Mouse (Mus musculus): ENCODE measurements at regions not wholly inside any gene's neighbourhood (a gene's known extent, or its start where the extent isn't known, plus 50 kb on each side); places are given as distances from the start of the nearest gene placed in this dataset.

- peak; percentile 32 for DNase-seq
These were observed 397.6 kb upstream of the Clint1 start for GRCm38 (mm10) chr11:45454234-45454633.

- peak; percentile 98 for DNase-seq
These were observed 396.9 kb upstream of the Clint1 start for GRCm38 (mm10) chr11:45454933-45455332.

- no peak for DNase-seq
These were observed 395.1 kb upstream of the Clint1 start for GRCm38 (mm10) chr11:45456724-45457123.

- no peak for DNase-seq
These were observed 394.3 kb upstream of the Clint1 start for GRCm38 (mm10) chr11:45457597-45457996.

- DNase-seq = no peak
These were observed 391.7 kb upstream of the Clint1 start for GRCm38 (mm10) chr11:45460000-45460792.

GRCm38 (mm10) chr11:45464501-45464900 lies 387.4 kb upstream of the Clint1 start:
- DNase-seq = no peak

- DNase-seq = no peak
These were observed 385.5 kb upstream of the Clint1 start for GRCm38 (mm10) chr11:45466350-45466749.

- peak; percentile 98 for DNase-seq
These were observed 379.7 kb upstream of the Clint1 start for GRCm38 (mm10) chr11:45472171-45472570.

GRCm38 (mm10) chr11:45476917-45477316 lies 374.9 kb upstream of the Clint1 start:
- DNase-seq = no peak

GRCm38 (mm10) chr11:45485950-45486349 lies 365.9 kb upstream of the Clint1 start:
- DNase-seq = no peak

- DNase-seq = no peak
These were observed 360.6 kb upstream of the Clint1 start for GRCm38 (mm10) chr11:45491021-45491967.

GRCm38 (mm10) chr11:45495246-45495645 lies 356.6 kb upstream of the Clint1 start:
- DNase-seq = no peak

- DNase-seq = no peak
These were observed 343.3 kb upstream of the Clint1 start for GRCm38 (mm10) chr11:45508566-45508965.

- DNase-seq = no peak
These were observed 342.6 kb upstream of the Clint1 start for GRCm38 (mm10) chr11:45509278-45509677.

- no peak for DNase-seq
These were observed 337.2 kb upstream of the Clint1 start for GRCm38 (mm10) chr11:45514415-45515271.

- no peak for DNase-seq
These were observed 327.1 kb upstream of the Clint1 start for GRCm38 (mm10) chr11:45524720-45525119.

GRCm38 (mm10) chr11:45531044-45531626 lies 320.7 kb upstream of the Clint1 start:
- DNase-seq = no peak

GRCm38 (mm10) chr11:45533402-45534056 lies 318.3 kb upstream of the Clint1 start:
- DNase-seq = no peak

- DNase-seq = no peak
These were observed 316.3 kb upstream of the Clint1 start for GRCm38 (mm10) chr11:45535501-45536025.

GRCm38 (mm10) chr11:45538011-45538410 lies 313.8 kb upstream of the Clint1 start:
- DNase-seq = peak; percentile 92

- peak; percentile 81 for DNase-seq
These were observed 312.4 kb upstream of the Clint1 start for GRCm38 (mm10) chr11:45539459-45539858.

- DNase-seq = no peak
These were observed 307.3 kb upstream of the Clint1 start for GRCm38 (mm10) chr11:45544531-45544930.

Data from cerebellum, adult 9-11 months (tissue).